36 mouse cellular contexts compared by ENCODE assay signal in the genomic region with DNA sequence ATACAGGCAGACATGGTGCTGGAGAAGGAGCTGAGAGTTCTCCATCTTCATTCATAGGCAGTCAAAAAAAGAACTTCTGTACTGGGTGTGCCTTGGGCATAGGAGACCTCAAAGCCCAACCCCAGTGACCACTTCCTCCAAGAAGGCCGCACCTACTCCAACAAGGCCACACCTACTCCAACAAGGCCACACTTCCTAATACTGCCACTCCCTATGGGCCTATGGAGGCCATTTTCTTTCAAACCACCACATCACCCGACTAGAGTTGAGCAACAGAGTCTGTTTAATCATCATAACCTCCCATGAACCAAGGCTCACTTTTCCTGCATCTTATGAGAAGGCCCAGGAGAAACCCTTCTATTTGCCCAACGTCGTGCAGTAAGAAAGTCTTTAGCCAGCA. TPM values are rescaled to one million over a fixed set of nuclear protein-coding genes. Genes with fewer than 3 reads are reported as not detected.
DNase-seq lines count a peak whose midpoint lies in the region; ATAC-seq and TF ChIP-seq lines count a peak whose summit lies in the region.
"Had no signal": no experiment of that assay in that cellular context is flagged by ENCODE, and none has a peak within 500 bp of the region (broad histone marks: within the 10 kb centered on the region; RNA-seq: fewer than 3 reads in every experiment).

No protein-coding gene starts in this region.

- DNase-seq in 416B (ENCODE audit: low read depth) (peak; percentile 5), ES-CJ7 (ENCODE audit: low read depth, low spot score) (peak; percentile 75), ZHBTc4 (ENCODE audit: low read depth, low spot score) (peak; percentile 77)
- DNase-seq in hindbrain, postnatal 0 days (ENCODE audit: low spot score), result no peak
- DNase-seq in kidney, adult 8-10 months, result no peak
- no peak for DNase-seq in adrenal gland, postnatal 4 days (ENCODE audit: low spot score in 2 of 2)
- DNase-seq: adrenal gland, postnatal 10 days; adrenal gland, postnatal 36 days; cerebellum, adult 11 months; cerebellum, adult 2 months; cerebellum, adult 9-11 months; cerebellum, postnatal 25 days; gastrocnemius, postnatal 10 days; gastrocnemius, postnatal 36 days; heart, adult 2 months had no signal

- no peak overlapping the region for H3K9ac ChIP-seq in hindbrain, postnatal 0 days (replicated peaks; ENCODE audit: low read length)
- H3K9ac ChIP-seq: forebrain, embryonic 13.5 days; hindbrain, embryonic 12.5 days; hindbrain, embryonic 15.5 days had no signal

- no peaks in the 10 kb centered on the region for H3K9me3 ChIP-seq in hindbrain, postnatal 0 days (ENCODE audit: low read length)
- H3K9me3 ChIP-seq: forebrain, embryonic 10.5 days; forebrain, embryonic 13.5 days; heart, embryonic 10.5 days; hindbrain, embryonic 12.5 days; hindbrain, embryonic 15.5 days had no signal

- no peak overlapping the region for H3K4me3 ChIP-seq in hindbrain, postnatal 0 days (ENCODE audit: low read length)
- H3K4me3 ChIP-seq: forebrain, embryonic 10.5 days; forebrain, embryonic 13.5 days; heart, adult 2 months; heart, embryonic 10.5 days; hindbrain, embryonic 12.5 days; hindbrain, embryonic 15.5 days had no signal

- H3K27me3 ChIP-seq in hindbrain, postnatal 0 days (ENCODE audit: insufficient read depth, low read length), result no peaks in the 10 kb centered on the region
- H3K27me3 ChIP-seq: hindbrain, embryonic 15.5 days had no signal

- H3K4me1 ChIP-seq in hindbrain, postnatal 0 days (ENCODE audit: insufficient read depth, low read length), result no peaks in the 10 kb centered on the region
- H3K4me1 ChIP-seq: hindbrain, embryonic 15.5 days had no signal

- H3K27ac ChIP-seq in hindbrain, postnatal 0 days, result no peak overlapping the region
- H3K27ac ChIP-seq: forebrain, embryonic 10.5 days; forebrain, embryonic 13.5 days; heart, adult 2 months; heart, embryonic 10.5 days; hindbrain, embryonic 12.5 days; hindbrain, embryonic 15.5 days had no signal

- no peak overlapping the region for H3K4me2 ChIP-seq in hindbrain, postnatal 0 days (ENCODE audit: low read depth, low read length)
- H3K4me2 ChIP-seq: forebrain, embryonic 13.5 days; hindbrain, embryonic 12.5 days; hindbrain, embryonic 15.5 days had no signal

- WGBS in hindbrain, postnatal 0 days, result 90% methylated on average over 4 of the region's 4 CpGs

- no peak for TF ChIP-seq CTCF in hindbrain, postnatal 0 days (IDR thresholded peaks at IDR 0.05; ENCODE audit: low read depth)

- no peaks in the 10 kb centered on the region for H3K36me3 ChIP-seq in hindbrain, postnatal 0 days (ENCODE audit: insufficient read depth, low read length)
- H3K36me3 ChIP-seq: forebrain, embryonic 10.5 days; heart, embryonic 10.5 days; hindbrain, embryonic 12.5 days; hindbrain, embryonic 15.5 days had no signal

- 0 out of 2 replicates have a peak, but pooled peaks have one; percentile 23 for ATAC-seq in megakaryocyte progenitor cell, adult 5-6 weeks (replicated peaks; ENCODE audit: poor library complexity)
- no peak for ATAC-seq in hindbrain, postnatal 0 days
- ATAC-seq: CD4-positive, CD25-positive, alpha-beta regulatory T cell, adult 4 months; forebrain, embryonic 13.5 days; forebrain, embryonic 16.5 days had no signal

RNA-seq across cellular contexts. Expression of a gene that starts 21.6 kb away (rescaled TPM):
- not detected in 2 replicates for total RNA-seq in megakaryocyte progenitor cell, adult 5-6 weeks (2015)
- total RNA-seq in megakaryocyte progenitor cell, adult 5-6 weeks (2017), result not detected in 2 replicates
- not detected in 2 replicates for total RNA-seq in hindbrain, postnatal 0 days (2014; rRNA removed)
- polyA plus RNA-seq in hindbrain, postnatal 0 days (2015; fragmentation: Nextera tagmentation; extraction: Ambion mirVana), result not detected in 2 replicates
- not detected for total RNA-seq in adrenal gland, postnatal 4 days (2021)
- total RNA-seq: adrenal gland, adult 18-20 months; adrenal gland, postnatal 10 days; adrenal gland, postnatal 36 days; common myeloid progenitor, adult 5-6 weeks; gastrocnemius, adult 18-20 months; gastrocnemius, postnatal 10 days; gastrocnemius, postnatal 36 days; granulocyte monocyte progenitor cell, adult 5-6 weeks; heart, adult 2 months; heart, postnatal 25 days; hematopoietic stem cell, adult 5-6 weeks; MEL had no signal
- polyA plus RNA-seq: C2C12; CD4-positive, CD25-positive, alpha-beta regulatory T cell, adult 4 months; cerebellum, adult 2 months; embryonic facial prominence, embryonic 11.5 days; embryonic facial prominence, embryonic 14.5 days; forebrain, embryonic 10.5 days; forebrain, embryonic 13.5 days; forebrain, embryonic 16.5 days; heart, adult 2 months; heart, embryonic 10.5 days; heart, embryonic 14.5 days; heart, postnatal 0 days; hindbrain, embryonic 12.5 days; hindbrain, embryonic 15.5 days; intestine, embryonic 16.5 days had no signal

RNA-seq across cellular contexts. Expression of a gene that starts 27.9 kb away (rescaled TPM):
- not detected in 2 replicates for total RNA-seq in megakaryocyte progenitor cell, adult 5-6 weeks (2015)
- total RNA-seq in megakaryocyte progenitor cell, adult 5-6 weeks (2017), result 0.12 TPM in 1 of 2 replicates, not detected in the other
- 5.6 and 5.9 TPM in 2 replicates for total RNA-seq in hindbrain, postnatal 0 days (2014; rRNA removed)
- 0.67 and 0.69 TPM in 2 replicates for polyA plus RNA-seq in hindbrain, postnatal 0 days (2015; fragmentation: Nextera tagmentation; extraction: Ambion mirVana)
- 1 to 10 TPM; 3.9 to 5.6 TPM for total RNA-seq in adrenal gland, postnatal 4 days (2021)
- total RNA-seq: common myeloid progenitor, adult 5-6 weeks; granulocyte monocyte progenitor cell, adult 5-6 weeks; hematopoietic stem cell, adult 5-6 weeks; MEL had no signal
- polyA plus RNA-seq: C2C12; CD4-positive, CD25-positive, alpha-beta regulatory T cell, adult 4 months had no signal

Comparison
In these comparisons a context has a peak if more than half of its experiments do, and no peak if none do; other contexts are left out.
1. DNase-seq: peak in 416B (single experiment), ES-CJ7 (single experiment) and ZHBTc4 (single experiment); none in hindbrain, postnatal 0 days (single experiment), kidney, adult 8-10 months (0 of 2) and adrenal gland, postnatal 4 days (0 of 2).